Mouse (Mus musculus) liver, adult 2 months (tissue): ENCODE measurements around the gene Slc10a7.

Source experiments
- CTCF ChIP-seq: fragments of 200-500 bp; IDR thresholded peaks from 2 replicates; pipeline ENCODE4 v1.5.1; 2011; ENCODE audit warnings: low read depth, low read length, control low read depth
- POLR2A ChIP-seq: fragments of 200-500 bp; IDR thresholded peaks from 2 replicates; pipeline ENCODE4 v1.6.1; 2011; ENCODE audit warnings: low read length, control low read depth; ENCODE audit not compliant: insufficient read depth; ENCODE audit errors: extremely low read depth

DNA sequence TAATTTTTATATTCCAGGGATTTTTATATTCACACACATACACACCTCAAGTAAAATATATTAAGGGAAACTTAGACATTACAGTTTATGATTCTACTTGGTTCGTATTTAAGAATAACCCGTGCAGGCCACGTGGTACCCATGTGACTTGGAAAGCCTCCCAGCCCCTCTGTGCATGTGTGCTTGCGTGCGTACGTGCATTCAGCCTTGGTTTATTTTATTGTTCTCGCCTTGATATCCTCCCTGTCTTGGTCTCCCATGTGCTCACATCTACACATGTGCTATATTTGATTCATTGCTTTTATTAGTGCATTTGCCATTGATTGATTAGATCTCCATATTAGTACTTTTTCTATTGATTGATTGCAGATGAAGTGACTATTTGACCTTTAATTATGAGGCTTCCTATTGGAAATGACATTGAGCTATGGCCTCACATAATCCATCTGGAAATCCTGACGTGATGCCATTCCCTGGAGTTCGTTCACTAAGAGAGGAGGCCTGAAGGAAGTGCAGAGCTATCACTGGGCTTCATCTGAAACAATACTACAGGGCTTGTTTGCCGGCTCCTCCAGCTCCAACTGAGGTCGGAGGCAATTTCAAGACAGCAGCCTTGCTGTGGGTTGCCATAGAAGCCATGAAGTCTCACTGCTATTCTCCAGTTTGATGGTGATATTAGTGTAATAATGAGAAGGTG, 200.9 kb downstream of the Slc10a7 start:
- no peak for TF ChIP-seq POLR2A
- TF ChIP-seq CTCF: no peak
